Mouse (Mus musculus) CD8-positive naive resting alpha-beta T cell, adult 2 months (primary cell): ENCODE data around the gene Capn12.

Source experiments
- DNase-seq, 2 experiments: peaks; one replicate each; pipeline ENCODE4 v3.0.0; 2022; ENCODE audit warnings: low read depth in 2 of 2, low spot score in 2 of 2

Capn12 gene

GRCm38 (mm10) chr7:28881199-28881598 lies at the start of gene Capn12:
Gene Capn12, plus strand, starts transcription at chr7:28881422.
- DNase-seq, result no peak

- DNase-seq, result no peak
Measured at GRCm38 (mm10) chr7:28832137-28832536, 49.1 kb upstream of the Capn12 start.

GRCm38 (mm10) chr7:28833723-28834347 lies 47.4 kb upstream of the Capn12 start, which contains the start of gene Lgals4:
Gene Lgals4, plus strand, starts transcription at chr7:28833854.
- no peak for DNase-seq

GRCm38 (mm10) chr7:28836936-28837335 lies 44.3 kb upstream of the Capn12 start:
- no peak for DNase-seq

- DNase-seq, result no peak
Measured at GRCm38 (mm10) chr7:28838331-28838730, 42.9 kb upstream of the Capn12 start.

- no peak for DNase-seq
Measured at GRCm38 (mm10) chr7:28847273-28847672, 33.9 kb upstream of the Capn12 start.

GRCm38 (mm10) chr7:28849700-28850236 lies 31.5 kb upstream of the Capn12 start:
- DNase-seq, result no peak

GRCm38 (mm10) chr7:28850642-28851041 lies 30.6 kb upstream of the Capn12 start:
- no peak for DNase-seq

- DNase-seq, result no peak
Measured at GRCm38 (mm10) chr7:28859953-28860352, 21.3 kb upstream of the Capn12 start.

GRCm38 (mm10) chr7:28860898-28861297 lies 20.3 kb upstream of the Capn12 start:
- DNase-seq, result peak in 1 of 2 experiments; percentile 34

GRCm38 (mm10) chr7:28862817-28863499 lies 18.3 kb upstream of the Capn12 start:
- DNase-seq, result no peak

GRCm38 (mm10) chr7:28863540-28863939 lies 17.7 kb upstream of the Capn12 start, which contains the start of gene Lgals7:
Gene Lgals7, plus strand, starts transcription at chr7:28863853.
- DNase-seq, result no peak

GRCm38 (mm10) chr7:28864288-28864750 lies 16.9 kb upstream of the Capn12 start:
- DNase-seq, result no peak

- peak; percentile 95 to 98 for DNase-seq
Measured at GRCm38 (mm10) chr7:28865481-28866300, 15.5 kb upstream of the Capn12 start.

- no peak for DNase-seq
Measured at GRCm38 (mm10) chr7:28866769-28867507, 14.3 kb upstream of the Capn12 start.

GRCm38 (mm10) chr7:28867508-28868340 lies 13.5 kb upstream of the Capn12 start:
- peak; percentile 68 to 78 for DNase-seq

- no peak for DNase-seq
Measured at GRCm38 (mm10) chr7:28870901-28871664, 10.1 kb upstream of the Capn12 start.

- DNase-seq, result no peak
Measured at GRCm38 (mm10) chr7:28874565-28874964, 6.7 kb upstream of the Capn12 start.

GRCm38 (mm10) chr7:28876099-28876498 lies 5.1 kb upstream of the Capn12 start:
- no peak for DNase-seq
